Mouse (Mus musculus) cerebellum, adult 11 months (tissue): ENCODE measurements around the gene Prkaa1.

ENCODE experiments used
- DNase-seq: peaks from one replicate; pipeline ENCODE4 v3.0.0; 2022

Prkaa1 gene

GRCm38 (mm10) chr15:5143361-5144020 lies at the start of gene Prkaa1:
TSS of gene Prkaa1 (plus strand) at chr15:5143861.
- DNase-seq = peak; percentile 71

GRCm38 (mm10) chr15:5095534-5096301 lies 47.9 kb upstream of the Prkaa1 start:
- DNase-seq = no peak

GRCm38 (mm10) chr15:5097376-5097775 lies 46.3 kb upstream of the Prkaa1 start:
- no peak for DNase-seq

- no peak for DNase-seq
These were observed 41.3 kb upstream of the Prkaa1 start for GRCm38 (mm10) chr15:5102312-5102711.

GRCm38 (mm10) chr15:5105891-5106290 lies 37.8 kb upstream of the Prkaa1 start:
- DNase-seq = no peak

GRCm38 (mm10) chr15:5106293-5106692 lies 37.4 kb upstream of the Prkaa1 start:
- no peak for DNase-seq

GRCm38 (mm10) chr15:5107686-5108654 lies 35.7 kb upstream of the Prkaa1 start, which contains the start of gene Card6:
TSS of gene Card6 (minus strand) at chr15:5108539.
- DNase-seq = no peak

- no peak for DNase-seq
These were observed 35.0 kb upstream of the Prkaa1 start for GRCm38 (mm10) chr15:5108655-5109040.

GRCm38 (mm10) chr15:5112651-5113050 lies 31.0 kb upstream of the Prkaa1 start:
- no peak for DNase-seq

GRCm38 (mm10) chr15:5115173-5115572 lies 28.5 kb upstream of the Prkaa1 start:
- DNase-seq = no peak

- peak; percentile 97 for DNase-seq
These were observed 27.2 kb upstream of the Prkaa1 start, which contains the start of gene Rpl37 for GRCm38 (mm10) chr15:5116270-5117030. TSS of gene Rpl37 (plus strand) at chr15:5116645.

- DNase-seq = no peak
These were observed 26.5 kb upstream of the Prkaa1 start for GRCm38 (mm10) chr15:5117031-5117601.

GRCm38 (mm10) chr15:5118626-5119025 lies 25.0 kb upstream of the Prkaa1 start:
- DNase-seq = no peak

GRCm38 (mm10) chr15:5119192-5119591 lies 24.5 kb upstream of the Prkaa1 start:
- no peak for DNase-seq

GRCm38 (mm10) chr15:5119707-5120106 lies 24.0 kb upstream of the Prkaa1 start:
- DNase-seq = no peak

- DNase-seq = no peak
These were observed 21.9 kb upstream of the Prkaa1 start for GRCm38 (mm10) chr15:5121535-5122313.

GRCm38 (mm10) chr15:5126456-5126855 lies 17.2 kb upstream of the Prkaa1 start:
- DNase-seq = no peak

- no peak for DNase-seq
These were observed 16.2 kb upstream of the Prkaa1 start for GRCm38 (mm10) chr15:5127487-5127886.

- no peak for DNase-seq
These were observed 15.3 kb upstream of the Prkaa1 start for GRCm38 (mm10) chr15:5128176-5128940.

GRCm38 (mm10) chr15:5129111-5129805 lies 14.4 kb upstream of the Prkaa1 start:
- DNase-seq = no peak
